Mouse (Mus musculus) adrenal gland, postnatal 10 days (tissue): ENCODE data around the gene Marcks. TPM values are rescaled to one million over a fixed set of nuclear protein-coding genes. Genes with fewer than 3 reads are reported as not detected.
A peak's percentile ranks its signal among the peaks of the same experiment; 100 is the strongest.

Source experiments
- DNase-seq: peaks from one replicate; pipeline ENCODE4 v3.0.0; 2021; ENCODE audit warnings: mixed read lengths
- long read RNA-seq, 2 experiments: library from polyadenylated mRNA; stranded (forward); transcript quantifications; one replicate each; pipeline ENCODE4 v2.0.0; 2021
- total RNA-seq, 2 experiments: library from RNA; stranded (reverse); gene quantifications; 2 replicates each; pipeline ENCODE4 v1.2.3; 2021

Gene Marcks
- 100 to 1,000 TPM; 107 to 149 TPM for total RNA-seq
- long read RNA-seq, experiment 1, full-length matches to known transcripts, result 71 of 163 reads
- long read RNA-seq, experiment 1, partial matches to known transcripts, result 0 of 163 reads
- long read RNA-seq, experiment 1, other reads (novel, unspliced or antisense), result 92 of 163 reads
- long read RNA-seq, experiment 2, full-length matches to known transcripts, result 111 of 159 reads
- long read RNA-seq, experiment 2, partial matches to known transcripts, result 0 of 159 reads
- long read RNA-seq, experiment 2, other reads (novel, unspliced or antisense), result 48 of 159 reads

- DNase-seq, result peak; percentile 91
Observed at GRCm38 (mm10) chr10:37138778-37139442, at the start of gene Marcks. Gene Marcks, minus strand, starts transcription at chr10:37138920.

- no peak for DNase-seq
Observed at GRCm38 (mm10) chr10:37177071-37177470, 38.4 kb upstream of the Marcks start.

- no peak for DNase-seq
Observed at GRCm38 (mm10) chr10:37172416-37172950, 33.8 kb upstream of the Marcks start.

GRCm38 (mm10) chr10:37171711-37172415 is 33.1 kb upstream of the Marcks start:
- no peak for DNase-seq

- no peak for DNase-seq
Observed at GRCm38 (mm10) chr10:37170878-37171277, 32.2 kb upstream of the Marcks start.

GRCm38 (mm10) chr10:37170466-37170865 is 31.7 kb upstream of the Marcks start:
- no peak for DNase-seq

- no peak for DNase-seq
Observed at GRCm38 (mm10) chr10:37167527-37167926, 28.8 kb upstream of the Marcks start.

GRCm38 (mm10) chr10:37159731-37160130 is 21.0 kb upstream of the Marcks start:
- DNase-seq, result no peak

GRCm38 (mm10) chr10:37157156-37157555 is 18.4 kb upstream of the Marcks start:
- peak; percentile 18 for DNase-seq

- no peak for DNase-seq
Observed at GRCm38 (mm10) chr10:37155131-37155530, 16.4 kb upstream of the Marcks start.

GRCm38 (mm10) chr10:37151539-37152271 is 13.0 kb upstream of the Marcks start:
- no peak for DNase-seq

GRCm38 (mm10) chr10:37148016-37148415 is 9.3 kb upstream of the Marcks start:
- no peak for DNase-seq

GRCm38 (mm10) chr10:37145456-37145855 is 6.7 kb upstream of the Marcks start:
- peak; percentile 3 for DNase-seq

GRCm38 (mm10) chr10:37141621-37142020 is 2.9 kb upstream of the Marcks start:
- peak; percentile 5 for DNase-seq

- DNase-seq, result peak; percentile 92
Observed at GRCm38 (mm10) chr10:37140736-37141451, 2.2 kb upstream of the Marcks start.

- peak; percentile 60 for DNase-seq
Observed at GRCm38 (mm10) chr10:37140166-37140735, 1.5 kb upstream of the Marcks start.

- DNase-seq, result peak; percentile 34
Observed at GRCm38 (mm10) chr10:37139443-37140165, 884 bp upstream of the Marcks start.

GRCm38 (mm10) chr10:37138311-37138731 is 399 bp downstream of the Marcks start:
- peak; percentile 54 for DNase-seq

GRCm38 (mm10) chr10:37137531-37138310 is 999 bp downstream of the Marcks start:
- peak; percentile 69 for DNase-seq
